Mouse (Mus musculus) embryo, embryonic 10 days (tissue): ENCODE data around the gene Nfyc.

Source experiments
- DNase-seq: peaks from one replicate; pipeline ENCODE4 v3.0.0-alpha.2; 2015; ENCODE audit warnings: low spot score

The Nfyc gene

GRCm38 (mm10) chr4:120716141-120716571 lies 115.2 kb downstream of the Nfyc start:
- peak; percentile 85 for DNase-seq

DNA sequence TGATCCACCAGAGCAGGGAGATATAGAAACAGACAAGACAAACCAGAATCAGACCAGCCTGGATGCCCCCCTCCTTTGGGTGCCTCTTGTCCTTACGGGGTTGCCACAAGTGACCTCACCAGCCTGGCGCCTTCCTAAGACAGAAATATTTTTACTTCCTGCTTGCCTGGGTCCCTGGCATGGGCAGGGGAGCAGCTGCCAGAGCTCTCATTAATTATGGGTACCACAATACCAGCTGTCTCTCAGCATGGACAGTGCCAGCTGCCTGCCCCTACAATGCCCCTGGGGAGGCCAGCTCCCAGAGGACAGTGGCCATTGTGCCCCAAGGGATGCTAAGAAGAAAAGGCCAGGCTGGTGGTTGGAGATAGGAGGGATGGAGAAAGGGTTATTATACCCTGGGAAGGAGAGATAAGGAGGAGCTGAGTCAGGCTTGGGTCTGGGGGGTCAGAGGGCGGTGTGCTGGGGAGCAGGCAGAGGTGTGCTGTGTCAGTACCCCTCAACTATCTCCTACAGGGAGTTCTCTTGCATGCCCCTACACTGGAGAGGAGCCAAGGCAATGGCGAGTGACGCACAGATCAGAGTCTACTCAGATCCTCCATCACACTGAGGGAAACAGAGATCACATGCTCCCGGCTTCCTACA lies 117.4 kb downstream of the Nfyc start:
- DNase-seq, result no peak

- DNase-seq, result no peak
Observed at GRCm38 (mm10) chr4:120713021-120713420, 118.4 kb downstream of the Nfyc start.

DNA sequence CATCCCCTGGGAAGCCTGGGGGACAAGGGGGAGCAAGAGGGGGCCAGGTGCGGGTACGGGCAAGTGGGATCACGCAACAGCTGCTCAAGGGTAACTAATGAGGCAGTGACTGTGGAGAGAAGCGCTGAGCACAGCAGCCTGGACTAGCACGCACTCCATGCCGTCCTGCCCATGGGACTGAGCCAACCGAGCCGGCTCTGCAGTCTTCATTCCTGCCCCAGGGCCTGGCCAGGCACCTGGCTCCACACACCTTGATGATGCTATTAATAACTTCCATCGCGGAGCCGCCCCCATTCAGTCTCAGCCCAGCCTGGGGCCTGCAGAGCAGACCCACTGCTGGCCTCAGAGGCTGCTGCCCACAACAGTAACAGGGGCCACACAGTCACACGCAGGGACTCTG lies 119.1 kb downstream of the Nfyc start:
- no peak for DNase-seq
